Mouse (Mus musculus): ENCODE results near the gene Nucb1. TPM values are rescaled to one million over a fixed set of nuclear protein-coding genes. Genes with fewer than 3 reads are reported as not detected.
"Not testable (repeated sequence)": the region's sequence is repeated elsewhere in the genome, so short reads cannot be mapped to it uniquely, and the experiment has no call there.

Gene Nucb1
- polyA plus RNA-seq, 1 experiment, result 115 TPM

GRCm38 (mm10) chr7:45487861-45488292 is 22.3 kb downstream of the Nucb1 start:
- Histone ChIP-seq H3ac (ENCODE audit: control insufficient read depth, insufficient read length, low read depth) (no peak overlapping the region), H3K4me3 (ENCODE audit: insufficient read depth, poor library complexity, severe bottlenecking) (no peak overlapping the region), H3K36me3 (ENCODE audit: control insufficient read depth, insufficient read depth) (no peaks in the 10 kb centered on the region), H3K27me3 (ENCODE audit: control insufficient read depth, insufficient read depth, insufficient read length) (no peaks in the 10 kb centered on the region), H3K79me3 (ENCODE audit: low read depth) (no peaks in the 10 kb centered on the region), H3K79me2 (ENCODE audit: control insufficient read depth, insufficient read depth) (no peaks in the 10 kb centered on the region)
- TF ChIP-seq MYOG (IDR thresholded peaks at IDR 0.05; ENCODE audit: control insufficient read depth, extremely low read depth, insufficient read length) (no peak), USF1 (IDR thresholded peaks at IDR 0.05; ENCODE audit: low read depth) (no peak), MYOD1 (IDR thresholded peaks at IDR 0.05; ENCODE audit: control insufficient read depth, insufficient read length, low read depth) (no peak)

GRCm38 (mm10) chr7:45486761-45487415 is 23.3 kb downstream of the Nucb1 start, which contains the start of gene Gm45808:
Gm45808 (minus strand) TSS chr7:45486811.
- H3K4me3 ChIP-seq (ENCODE audit: insufficient read depth, poor library complexity, severe bottlenecking), result no peak within 1 kb of the TSS
- TF ChIP-seq MAX (IDR thresholded peaks at IDR 0.05) (no peak), MYOG (IDR thresholded peaks at IDR 0.05; ENCODE audit: control insufficient read depth, extremely low read depth, insufficient read length) (no peak), CEBPB (IDR thresholded peaks at IDR 0.05; ENCODE audit: low read depth) (no peak), MYOD1 (IDR thresholded peaks at IDR 0.05; ENCODE audit: control insufficient read depth, insufficient read length, low read depth) (no peak), USF1 (IDR thresholded peaks at IDR 0.05; ENCODE audit: low read depth) (no peak), CTCF (IDR thresholded peaks at IDR 0.05; ENCODE audit: control insufficient read depth, insufficient read depth, insufficient read length) (no peak), FOSL1 (IDR thresholded peaks at IDR 0.05; ENCODE audit: insufficient read depth, low read length, poor library complexity, severe bottlenecking) (no peak)
- no peaks in the 10 kb centered on the region for H3K79me2 ChIP-seq (ENCODE audit: control insufficient read depth, insufficient read depth)
- H3K79me3 ChIP-seq (ENCODE audit: low read depth), result no peaks in the 10 kb centered on the region
- H3ac ChIP-seq (ENCODE audit: control insufficient read depth, insufficient read length, low read depth), result no peak within 1 kb of the TSS
- H3K36me3 ChIP-seq (ENCODE audit: control insufficient read depth, insufficient read depth), result no peaks in the 10 kb centered on the region
- no peaks in the 10 kb centered on the region for H3K27me3 ChIP-seq (ENCODE audit: control insufficient read depth, insufficient read depth, insufficient read length)

DNA sequence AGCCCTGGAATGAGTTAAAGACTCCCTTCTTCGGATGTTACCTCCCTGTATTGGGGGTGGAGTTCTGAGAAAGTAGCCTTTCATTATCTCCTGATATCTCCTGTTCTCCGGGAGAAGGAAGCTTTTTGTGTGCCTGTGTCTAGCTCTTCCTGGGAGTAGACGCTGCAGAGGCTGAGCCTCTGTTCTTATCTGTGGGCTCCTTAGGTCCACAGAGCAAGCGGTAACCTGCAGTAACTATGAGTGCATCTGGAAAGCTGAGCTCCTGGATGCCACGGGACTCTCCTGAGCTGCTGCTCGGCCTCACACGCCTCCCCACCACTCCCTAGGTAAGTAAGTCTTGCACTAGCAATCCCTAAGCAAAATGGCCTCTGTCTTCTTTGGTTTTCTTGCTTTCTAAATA is 24.0 kb downstream of the Nucb1 start:
- Histone ChIP-seq H3K4me3 (ENCODE audit: insufficient read depth, poor library complexity, severe bottlenecking) (no peak overlapping the region), H3K79me2 (ENCODE audit: control insufficient read depth, insufficient read depth) (no peaks in the 10 kb centered on the region), H3K79me3 (ENCODE audit: low read depth) (no peaks in the 10 kb centered on the region), H3K27me3 (ENCODE audit: control insufficient read depth, insufficient read depth, insufficient read length) (no peaks in the 10 kb centered on the region), H3K36me3 (ENCODE audit: control insufficient read depth, insufficient read depth) (no peaks in the 10 kb centered on the region), H3ac (ENCODE audit: control insufficient read depth, insufficient read length, low read depth) (no peak overlapping the region)
- TF ChIP-seq FOSL1 (IDR thresholded peaks at IDR 0.05; ENCODE audit: insufficient read depth, low read length, poor library complexity, severe bottlenecking), result no peak

- H3K27me3 ChIP-seq (ENCODE audit: control insufficient read depth, insufficient read depth, insufficient read length); H3K79me3 ChIP-seq (ENCODE audit: low read depth): not testable (repeated sequence)
Observed at GRCm38 (mm10) chr7:45484985-45485384, 25.2 kb downstream of the Nucb1 start.

DNA sequence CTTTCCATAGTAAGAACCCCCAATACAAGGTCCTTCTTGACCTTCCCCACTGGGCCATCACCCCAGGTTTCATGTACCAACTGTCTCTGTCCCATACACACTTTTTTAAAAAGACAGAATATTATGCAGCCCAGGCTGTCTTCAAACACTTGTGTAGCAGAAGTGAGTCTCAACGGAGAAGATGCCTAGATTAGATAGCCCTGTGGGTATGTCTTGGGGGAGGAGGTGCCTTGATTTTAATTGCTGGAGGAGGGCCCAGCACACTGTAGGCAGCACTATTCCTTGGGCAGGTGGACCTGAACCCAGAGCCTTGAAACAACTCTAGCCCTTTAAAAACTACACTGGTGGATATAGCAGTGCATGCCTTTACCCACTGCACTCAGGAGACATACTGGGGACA is 28.0 kb downstream of the Nucb1 start:
- no peak overlapping the region for H3ac ChIP-seq (ENCODE audit: control insufficient read depth, insufficient read length, low read depth)
- H3K79me2 ChIP-seq (ENCODE audit: control insufficient read depth, insufficient read depth), result no peaks in the 10 kb centered on the region
- no peaks in the 10 kb centered on the region for H3K79me3 ChIP-seq (ENCODE audit: low read depth)
- H3K36me3 ChIP-seq (ENCODE audit: control insufficient read depth, insufficient read depth), result no peaks in the 10 kb centered on the region
- no peak overlapping the region for H3K4me3 ChIP-seq (ENCODE audit: insufficient read depth, poor library complexity, severe bottlenecking)
- no peaks in the 10 kb centered on the region for H3K27me3 ChIP-seq (ENCODE audit: control insufficient read depth, insufficient read depth, insufficient read length)
- no peak for TF ChIP-seq MYOG (IDR thresholded peaks at IDR 0.05; ENCODE audit: control insufficient read depth, extremely low read depth, insufficient read length)
- TF ChIP-seq MYOD1 (IDR thresholded peaks at IDR 0.05; ENCODE audit: control insufficient read depth, insufficient read length, low read depth), result no peak
- no peak for TF ChIP-seq FOSL1 (IDR thresholded peaks at IDR 0.05; ENCODE audit: insufficient read depth, low read length, poor library complexity, severe bottlenecking)
- TF ChIP-seq MAX (IDR thresholded peaks at IDR 0.05), result no peak
- no peak for TF ChIP-seq CTCF (IDR thresholded peaks at IDR 0.05; ENCODE audit: control insufficient read depth, insufficient read depth, insufficient read length)
- TF ChIP-seq USF1 (IDR thresholded peaks at IDR 0.05; ENCODE audit: low read depth), result no peak
- no peak for TF ChIP-seq CEBPB (IDR thresholded peaks at IDR 0.05; ENCODE audit: low read depth)

More at GRCm38 (mm10) chr7:45484985-45485384, 25.2 kb downstream of the Nucb1 start:
- H3K4me3 ChIP-seq (ENCODE audit: insufficient read depth, poor library complexity, severe bottlenecking); H3K36me3 ChIP-seq (ENCODE audit: control insufficient read depth, insufficient read depth); H3ac ChIP-seq (ENCODE audit: control insufficient read depth, insufficient read length, low read depth); H3K79me2 ChIP-seq (ENCODE audit: control insufficient read depth, insufficient read depth): not testable (repeated sequence)

DNA sequence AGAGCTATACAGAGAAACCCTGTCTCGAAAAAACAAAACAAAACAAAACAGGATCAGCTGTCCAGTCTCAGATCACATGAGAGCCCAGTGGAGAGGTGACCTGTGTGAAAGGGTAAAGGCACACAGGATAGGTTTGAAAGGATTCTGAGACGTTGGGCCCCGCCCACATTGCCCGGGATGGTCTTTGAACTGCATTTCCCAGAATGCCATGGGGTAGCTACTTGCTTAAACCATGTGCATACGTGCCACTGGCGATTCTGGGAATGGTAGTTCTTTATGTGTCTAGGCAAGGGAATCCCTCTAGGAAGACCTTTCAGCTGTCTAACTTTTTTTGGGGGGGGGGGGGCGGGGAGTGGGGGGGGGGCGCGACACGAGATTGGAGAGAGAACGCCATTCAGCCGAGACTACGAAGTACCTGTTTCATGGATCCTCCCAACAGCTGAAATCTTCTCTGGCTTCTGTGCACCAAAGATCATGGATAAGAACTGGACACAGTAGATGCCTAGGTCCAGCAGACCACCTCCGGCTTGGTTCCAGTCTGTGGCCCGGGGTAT is 28.8 kb downstream of the Nucb1 start, which contains the start of gene Tulp2:
Tulp2 (plus strand) TSS at position 504 of the 554 bp plus-strand sequence.
- Histone ChIP-seq H3K79me2 (ENCODE audit: control insufficient read depth, insufficient read depth) (no peaks in the 10 kb centered on the region), H3K4me3 (ENCODE audit: insufficient read depth, poor library complexity, severe bottlenecking) (no peak within 1 kb of the TSS), H3K27me3 (ENCODE audit: control insufficient read depth, insufficient read depth, insufficient read length) (no peaks in the 10 kb centered on the region), H3K36me3 (ENCODE audit: control insufficient read depth, insufficient read depth) (no peaks in the 10 kb centered on the region), H3ac (ENCODE audit: control insufficient read depth, insufficient read length, low read depth) (no peak within 1 kb of the TSS), H3K79me3 (ENCODE audit: low read depth) (no peaks in the 10 kb centered on the region)
- TF ChIP-seq MAX (IDR thresholded peaks at IDR 0.05) (no peak), FOSL1 (IDR thresholded peaks at IDR 0.05; ENCODE audit: insufficient read depth, low read length, poor library complexity, severe bottlenecking) (no peak), MYOG (IDR thresholded peaks at IDR 0.05; ENCODE audit: control insufficient read depth, extremely low read depth, insufficient read length) (no peak), MYOD1 (IDR thresholded peaks at IDR 0.05; ENCODE audit: control insufficient read depth, insufficient read length, low read depth) (no peak), CEBPB (IDR thresholded peaks at IDR 0.05; ENCODE audit: low read depth) (no peak), CTCF (IDR thresholded peaks at IDR 0.05; ENCODE audit: control insufficient read depth, insufficient read depth, insufficient read length) (no peak), USF1 (IDR thresholded peaks at IDR 0.05; ENCODE audit: low read depth) (no peak)

DNA sequence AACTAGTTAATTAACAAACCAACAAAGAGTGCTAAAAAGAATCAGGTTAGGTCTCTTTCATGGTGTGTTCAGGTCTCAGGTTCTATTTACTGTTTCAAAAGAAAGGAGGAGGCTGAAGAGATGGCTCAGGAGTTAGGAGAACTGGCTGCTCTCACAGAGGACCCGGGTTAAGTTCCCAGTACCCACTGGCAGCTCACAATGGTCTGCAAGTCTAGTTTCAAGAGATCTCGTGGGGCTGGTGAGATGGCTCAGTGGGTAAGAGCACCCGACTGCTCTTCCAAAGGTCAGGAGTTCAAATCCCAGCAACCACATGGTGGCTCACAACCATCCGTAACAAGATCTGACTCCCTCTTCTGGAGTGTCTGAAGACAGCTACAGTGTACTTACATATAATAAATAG is 29.9 kb downstream of the Nucb1 start:
- H3K79me2 ChIP-seq (ENCODE audit: control insufficient read depth, insufficient read depth); H3K79me3 ChIP-seq (ENCODE audit: low read depth); H3K36me3 ChIP-seq (ENCODE audit: control insufficient read depth, insufficient read depth); H3K27me3 ChIP-seq (ENCODE audit: control insufficient read depth, insufficient read depth, insufficient read length); H3ac ChIP-seq (ENCODE audit: control insufficient read depth, insufficient read length, low read depth); H3K4me3 ChIP-seq (ENCODE audit: insufficient read depth, poor library complexity, severe bottlenecking): not testable (repeated sequence)
